Mouse (Mus musculus): ENCODE data around the gene Eya2.

DNA sequence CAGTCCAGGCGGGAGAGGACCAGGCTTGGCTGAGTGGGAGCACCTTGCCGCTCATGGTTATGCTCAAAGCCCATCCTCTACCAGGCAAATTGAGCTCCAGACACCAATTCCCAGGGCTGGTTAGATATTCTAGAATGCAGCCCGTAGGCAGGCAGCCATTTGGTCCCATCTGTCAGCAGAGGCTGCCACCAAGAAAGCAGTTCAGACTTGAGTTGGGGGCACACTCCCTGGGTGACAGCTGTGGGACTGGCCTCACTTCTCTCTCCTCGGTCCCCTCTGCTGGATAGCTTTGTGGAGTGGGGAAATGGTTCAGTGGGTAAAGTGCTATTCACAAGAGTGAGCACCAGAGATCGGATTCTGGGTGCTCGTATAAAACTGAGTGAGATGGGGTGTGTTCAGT lies 32.0 kb downstream of the Eya2 start:
- TF ChIP-seq POLR2A (IDR thresholded peaks at IDR 0.05; ENCODE audit: low read depth, low read length) (no peak), CTCF (IDR thresholded peaks at IDR 0.05; ENCODE audit: extremely low read depth, insufficient read depth, insufficient read length, insufficient replicate concordance) (no peak)
